Mouse (Mus musculus): Measurements from ENCODE around the gene Gm5475. TPM values are rescaled to one million over a fixed set of nuclear protein-coding genes. Genes with fewer than 3 reads are reported as not detected.
A peak's percentile ranks its signal among the peaks of the same experiment; 100 is the strongest.

Gm5475 gene
- polyA plus RNA-seq, 1 experiment from 2014 or later, result not detected

GRCm38 (mm10) chr15:100429959-100430565 is 8.1 kb downstream of the Gm5475 start:
- Histone ChIP-seq H3K36me3 (ENCODE audit: control insufficient read depth, insufficient read depth, low read length) (no peaks in the 10 kb centered on the region), H3K9me3 (replicated peaks; ENCODE audit: control insufficient read depth, low read length) (no peaks in the 10 kb centered on the region), H3K4me2 (ENCODE audit: low read length) (no peak overlapping the region), H3K27ac (ENCODE audit: low read depth, low read length) (no peak overlapping the region), H3K9ac (ENCODE audit: low read length) (no peak overlapping the region), H3K27me3 (replicated peaks; ENCODE audit: control insufficient read depth, insufficient read depth, low read length) (peaks cover 6% of the 10 kb centered on the region), H3K4me3 (ENCODE audit: low read depth, low read length) (no peak overlapping the region), H3K4me1 (ENCODE audit: control insufficient read depth, insufficient read depth, low read length) (no peaks in the 10 kb centered on the region)
- 80% methylated on average over 11 of the region's 11 CpGs for WGBS
- DNase-seq (ENCODE audit: low spot score), result peak; percentile 39
- ATAC-seq, result no peak; the same call in 1 of the 2 replicates

GRCm38 (mm10) chr15:100433234-100433633 is 11.3 kb downstream of the Gm5475 start:
- H3K9ac ChIP-seq (ENCODE audit: low read length), result no peak overlapping the region
- no peak overlapping the region for H3K4me2 ChIP-seq (ENCODE audit: low read length)
- no peak overlapping the region for H3K4me3 ChIP-seq (ENCODE audit: low read depth, low read length)
- no peak overlapping the region for H3K27ac ChIP-seq (ENCODE audit: low read depth, low read length)
- no peaks in the 10 kb centered on the region for H3K4me1 ChIP-seq (ENCODE audit: control insufficient read depth, insufficient read depth, low read length)
- no peak for ATAC-seq
- H3K36me3 ChIP-seq (ENCODE audit: control insufficient read depth, insufficient read depth, low read length), result no peaks in the 10 kb centered on the region
- no peaks in the 10 kb centered on the region for H3K9me3 ChIP-seq (replicated peaks; ENCODE audit: control insufficient read depth, low read length)
- no peak for DNase-seq (ENCODE audit: low spot score)
- WGBS, result 72% methylated on average over 4 of the region's 4 CpGs
- H3K27me3 ChIP-seq (replicated peaks; ENCODE audit: control insufficient read depth, insufficient read depth, low read length), result no peaks in the 10 kb centered on the region

DNA sequence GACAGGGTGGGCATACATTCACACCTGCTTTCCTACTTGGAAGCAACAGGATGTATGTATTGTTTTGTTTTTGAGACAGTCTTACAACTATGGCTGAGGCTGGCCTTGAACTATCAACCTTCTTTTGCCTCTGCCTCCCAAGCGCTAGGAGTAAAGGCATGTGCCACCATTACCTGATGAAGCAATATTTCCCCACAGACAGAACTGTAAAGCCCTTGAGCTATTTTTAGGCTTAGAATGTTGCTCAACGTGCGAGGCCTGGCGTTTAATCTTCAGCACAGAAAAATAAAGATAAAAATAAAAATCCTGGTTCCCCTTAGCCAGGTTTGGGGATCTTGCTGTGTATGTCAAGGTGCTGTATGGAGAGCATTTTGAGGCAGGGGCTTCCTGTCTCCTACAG is 14.2 kb downstream of the Gm5475 start:
- Histone ChIP-seq H3K4me3 (ENCODE audit: low read depth, low read length) (no peak overlapping the region), H3K9ac (ENCODE audit: low read length) (no peak overlapping the region), H3K4me1 (ENCODE audit: control insufficient read depth, insufficient read depth, low read length) (no peaks in the 10 kb centered on the region), H3K9me3 (replicated peaks; ENCODE audit: control insufficient read depth, low read length) (no peaks in the 10 kb centered on the region), H3K27ac (ENCODE audit: low read depth, low read length) (no peak overlapping the region), H3K36me3 (ENCODE audit: control insufficient read depth, insufficient read depth, low read length) (no peaks in the 10 kb centered on the region), H3K4me2 (ENCODE audit: low read length) (no peak overlapping the region), H3K27me3 (replicated peaks; ENCODE audit: control insufficient read depth, insufficient read depth, low read length) (no peaks in the 10 kb centered on the region)
- ATAC-seq (no peak), DNase-seq (ENCODE audit: low spot score) (no peak)
- 90% methylated on average over 4 of the region's 4 CpGs for WGBS

DNA sequence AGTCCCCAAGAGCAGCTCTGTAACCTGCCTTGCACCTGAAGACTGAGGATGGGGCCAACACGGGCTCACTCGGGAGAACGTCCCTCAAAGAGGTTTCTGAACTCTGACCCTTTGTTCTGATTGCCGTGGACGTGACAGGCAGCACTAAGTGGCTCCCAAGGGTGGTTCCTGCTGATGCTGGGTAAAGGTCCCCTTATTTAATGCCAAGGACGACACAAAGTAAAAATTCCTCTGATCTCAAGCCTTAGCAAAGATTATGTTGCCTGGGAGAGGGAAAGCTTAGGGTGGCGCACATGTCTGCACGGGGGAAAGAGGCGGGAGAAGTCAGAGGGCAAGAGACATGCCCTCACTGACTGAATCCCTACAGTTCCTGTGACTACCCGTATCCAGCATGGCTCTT is 14.6 kb downstream of the Gm5475 start:
- DNase-seq (ENCODE audit: low spot score), result no peak
- Histone ChIP-seq H3K4me2 (ENCODE audit: low read length) (no peak overlapping the region), H3K27me3 (replicated peaks; ENCODE audit: control insufficient read depth, insufficient read depth, low read length) (no peaks in the 10 kb centered on the region), H3K4me3 (ENCODE audit: low read depth, low read length) (no peak overlapping the region), H3K9ac (ENCODE audit: low read length) (no peak overlapping the region), H3K9me3 (replicated peaks; ENCODE audit: control insufficient read depth, low read length) (no peaks in the 10 kb centered on the region), H3K36me3 (ENCODE audit: control insufficient read depth, insufficient read depth, low read length) (no peaks in the 10 kb centered on the region), H3K27ac (ENCODE audit: low read depth, low read length) (no peak overlapping the region), H3K4me1 (ENCODE audit: control insufficient read depth, insufficient read depth, low read length) (no peaks in the 10 kb centered on the region)
- no peak for ATAC-seq
- WGBS, result 71% methylated on average over 10 of the region's 10 CpGs

GRCm38 (mm10) chr15:100443126-100443922 is 21.4 kb downstream of the Gm5475 start:
- H3K27me3 ChIP-seq (replicated peaks; ENCODE audit: control insufficient read depth, insufficient read depth, low read length), result no peaks in the 10 kb centered on the region
- H3K4me2 ChIP-seq (ENCODE audit: low read length), result peak overlapping the region; percentile 65
- H3K27ac ChIP-seq (ENCODE audit: low read depth, low read length), result peak overlapping the region; percentile 65; the same call in 1 of the 2 replicates
- DNase-seq (ENCODE audit: low spot score) (peak; percentile 98), ATAC-seq (peak; percentile 99)
- peak overlapping the region; percentile 28 for H3K4me3 ChIP-seq (ENCODE audit: low read depth, low read length)
- no peaks in the 10 kb centered on the region for H3K9me3 ChIP-seq (replicated peaks; ENCODE audit: control insufficient read depth, low read length)
- peak overlapping the region; percentile 61 for H3K9ac ChIP-seq (ENCODE audit: low read length)
- WGBS, result 8% methylated on average over 21 of the region's 31 CpGs
- H3K4me1 ChIP-seq (ENCODE audit: control insufficient read depth, insufficient read depth, low read length), result 0 out of 2 replicates have a peak, but pooled peaks cover 3% of the 10 kb centered on the region
- no peaks in the 10 kb centered on the region for H3K36me3 ChIP-seq (ENCODE audit: control insufficient read depth, insufficient read depth, low read length)

GRCm38 (mm10) chr15:100446887-100447286 is 24.9 kb downstream of the Gm5475 start:
- H3K36me3 ChIP-seq (ENCODE audit: control insufficient read depth, insufficient read depth, low read length), result no peaks in the 10 kb centered on the region
- H3K9me3 ChIP-seq (replicated peaks; ENCODE audit: control insufficient read depth, low read length), result no peaks in the 10 kb centered on the region
- DNase-seq (ENCODE audit: low spot score) (no peak), ATAC-seq (no peak)
- H3K9ac ChIP-seq (ENCODE audit: low read length), result no peak overlapping the region
- no peak overlapping the region for H3K4me3 ChIP-seq (ENCODE audit: low read depth, low read length)
- no peaks in the 10 kb centered on the region for H3K27me3 ChIP-seq (replicated peaks; ENCODE audit: control insufficient read depth, insufficient read depth, low read length)
- H3K4me2 ChIP-seq (ENCODE audit: low read length), result no peak overlapping the region
- H3K4me1 ChIP-seq (ENCODE audit: control insufficient read depth, insufficient read depth, low read length), result 0 out of 2 replicates have a peak, but pooled peaks cover 3% of the 10 kb centered on the region
- no peak overlapping the region for H3K27ac ChIP-seq (ENCODE audit: low read depth, low read length)
- 84% methylated on average over 2 of the region's 2 CpGs for WGBS

DNA sequence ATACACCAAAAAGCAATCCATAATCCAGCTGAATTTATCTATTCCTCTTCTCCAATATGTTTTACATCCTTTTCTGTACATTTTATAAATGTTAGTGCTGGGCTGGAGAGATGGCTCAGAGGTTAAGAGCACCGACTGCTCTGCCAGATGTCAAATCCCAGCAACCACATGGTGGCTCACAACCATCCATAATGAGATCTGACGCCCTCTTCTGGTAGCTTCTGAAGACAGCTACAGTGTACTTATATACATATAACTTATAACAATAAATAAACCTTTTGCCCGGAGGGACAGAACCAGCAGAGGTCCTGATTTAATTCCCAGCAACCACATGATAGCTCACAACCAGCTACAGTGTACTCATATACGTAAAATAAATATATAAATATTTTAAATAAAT is 26.6 kb downstream of the Gm5475 start:
- Histone ChIP-seq H3K9me3 (replicated peaks; ENCODE audit: control insufficient read depth, low read length) (no peaks in the 10 kb centered on the region), H3K9ac (ENCODE audit: low read length) (no peak overlapping the region), H3K4me2 (ENCODE audit: low read length) (no peak overlapping the region), H3K27ac (ENCODE audit: low read depth, low read length) (no peak overlapping the region), H3K27me3 (replicated peaks; ENCODE audit: control insufficient read depth, insufficient read depth, low read length) (no peaks in the 10 kb centered on the region), H3K36me3 (ENCODE audit: control insufficient read depth, insufficient read depth, low read length) (no peaks in the 10 kb centered on the region), H3K4me1 (ENCODE audit: control insufficient read depth, insufficient read depth, low read length) (0 out of 2 replicates have a peak, but pooled peaks cover 3% of the 10 kb centered on the region), H3K4me3 (ENCODE audit: low read depth, low read length) (no peak overlapping the region)
- no peak for ATAC-seq
- DNase-seq (ENCODE audit: low spot score), result no peak
- 79% methylated on average over 4 of the region's 4 CpGs for WGBS

- Histone ChIP-seq H3K4me2 (ENCODE audit: low read length) (no peak overlapping the region), H3K27me3 (replicated peaks; ENCODE audit: control insufficient read depth, insufficient read depth, low read length) (no peaks in the 10 kb centered on the region), H3K4me3 (ENCODE audit: low read depth, low read length) (no peak overlapping the region), H3K27ac (ENCODE audit: low read depth, low read length) (no peak overlapping the region), H3K9ac (ENCODE audit: low read length) (no peak overlapping the region), H3K4me1 (ENCODE audit: control insufficient read depth, insufficient read depth, low read length) (no peaks in the 10 kb centered on the region), H3K36me3 (ENCODE audit: control insufficient read depth, insufficient read depth, low read length) (no peaks in the 10 kb centered on the region), H3K9me3 (replicated peaks; ENCODE audit: control insufficient read depth, low read length) (no peaks in the 10 kb centered on the region)
- ATAC-seq (no peak), DNase-seq (ENCODE audit: low spot score) (no peak)
- 92% methylated on average over 3 of the region's 3 CpGs for WGBS
Measured at GRCm38 (mm10) chr15:100449495-100449894, 27.5 kb downstream of the Gm5475 start.

- Histone ChIP-seq H3K4me3 (ENCODE audit: low read depth, low read length) (no peak overlapping the region), H3K9me3 (replicated peaks; ENCODE audit: control insufficient read depth, low read length) (no peaks in the 10 kb centered on the region), H3K4me2 (ENCODE audit: low read length) (no peak overlapping the region), H3K27ac (ENCODE audit: low read depth, low read length) (no peak overlapping the region), H3K4me1 (ENCODE audit: control insufficient read depth, insufficient read depth, low read length) (no peaks in the 10 kb centered on the region), H3K36me3 (ENCODE audit: control insufficient read depth, insufficient read depth, low read length) (no peaks in the 10 kb centered on the region), H3K9ac (ENCODE audit: low read length) (no peak overlapping the region), H3K27me3 (replicated peaks; ENCODE audit: control insufficient read depth, insufficient read depth, low read length) (no peaks in the 10 kb centered on the region)
- 62% methylated on average over 16 of the region's 16 CpGs for WGBS
- DNase-seq (ENCODE audit: low spot score) (peak; percentile 49), ATAC-seq (no peak)
Measured at GRCm38 (mm10) chr15:100451245-100451644, 29.3 kb downstream of the Gm5475 start.
